Mouse (Mus musculus) forebrain, embryonic 12.5 days (tissue): Measurements from ENCODE around the gene Sox12. TPM values are rescaled to one million over a fixed set of nuclear protein-coding genes. Genes with fewer than 3 reads are reported as not detected.
"Not testable (repeated sequence)": the region's sequence is repeated elsewhere in the genome, so short reads cannot be mapped to it uniquely, and the experiment has no call there.

Experiments
- ATAC-seq: fragments of 200-750 bp; cut with Nextera tagmentation; 2 replicates; pipeline ENCODE4 v1.8.0; 2017; ENCODE audit warnings: moderate TSS enrichment; ENCODE audit not compliant: low FRiP score
- H3K27ac ChIP-seq: fragments of 300-500 bp; sonication (generic); 2 replicates; pipeline ENCODE4 v1.5.1; 2016; ENCODE audit warnings: mild to moderate bottlenecking
- H3K27me3 ChIP-seq: fragments of 300-500 bp; sonication (generic); 2 replicates; pipeline ENCODE4 v1.6.1; 2016; ENCODE audit warnings: mild to moderate bottlenecking
- H3K36me3 ChIP-seq: fragments of 300-500 bp; sonication (generic); replicated peaks from 2 replicates; pipeline ENCODE4 v1.6.1; 2016; ENCODE audit warnings: mild to moderate bottlenecking
- H3K4me1 ChIP-seq: fragments of 300-500 bp; sonication (generic); 2 replicates; pipeline ENCODE4 v1.6.1; 2016
- H3K4me2 ChIP-seq: fragments of 300-500 bp; sonication (generic); 2 replicates; pipeline ENCODE4 v1.6.1; 2016; ENCODE audit warnings: mild to moderate bottlenecking, moderate library complexity
- H3K4me3 ChIP-seq: fragments of 300-500 bp; sonication (generic); replicated peaks from 2 replicates; pipeline ENCODE4 v1.5.1; 2016; ENCODE audit warnings: mild to moderate bottlenecking
- H3K9ac ChIP-seq: fragments of 300-500 bp; sonication (generic); 2 replicates; pipeline ENCODE4 v1.6.1; 2016; ENCODE audit warnings: mild to moderate bottlenecking
- H3K9me3 ChIP-seq: fragments of 300-500 bp; sonication (generic); 2 replicates; pipeline ENCODE4 v1.6.1; 2016
- WGBS: fragments of 180-500 bp; shearing (Covaris S2); methylation state at CpG from one replicate; pipeline ENCODE4 v1.1.7; 2016; 5-methylcytosine and 5-hydroxymethylcytosine counted together
- polyA plus RNA-seq: library from polyadenylated mRNA; unstranded; fragments of >200 nt; fragmentation: Nextera tagmentation; extraction: Ambion mirVana; gene quantifications from 2 replicates; pipeline ENCODE4 v1.2.1, GENCODE M21; 2016

Sox12 gene
- 16.3 and 19.3 TPM in 2 replicates for polyA plus RNA-seq

- Histone ChIP-seq H3K36me3 (peaks cover 7% of the 10 kb centered on the region), H3K9me3 (no peaks in the 10 kb centered on the region), H3K27ac (peak within 1 kb of the TSS; percentile 99), H3K27me3 (no peaks in the 10 kb centered on the region), H3K4me1 (peaks cover 49% of the 10 kb centered on the region), H3K9ac (peak within 1 kb of the TSS; percentile 97), H3K4me3 (peak within 1 kb of the TSS; percentile 90), H3K4me2 (peak within 1 kb of the TSS; percentile 66)
- under 1% methylated on average over 60 of the region's 104 CpGs for WGBS
- ATAC-seq = peak; percentile 73
Measured at GRCm38 (mm10) chr2:152397680-152398435, at the start of gene Sox12. Sox12 (minus strand) TSS chr2:152398063.

- H3K4me3 ChIP-seq = no peak overlapping the region
- H3K9me3 ChIP-seq = no peaks in the 10 kb centered on the region
- 59% methylated on average over 5 of the region's 5 CpGs for WGBS
- no peak overlapping the region for H3K4me2 ChIP-seq
- H3K4me1 ChIP-seq = no peaks in the 10 kb centered on the region
- no peak overlapping the region for H3K27ac ChIP-seq
- ATAC-seq = no peak
- H3K27me3 ChIP-seq = no peaks in the 10 kb centered on the region
- no peaks in the 10 kb centered on the region for H3K36me3 ChIP-seq
- H3K9ac ChIP-seq = no peak overlapping the region
Measured at GRCm38 (mm10) chr2:152447461-152447860, 49.6 kb upstream of the Sox12 start.

- no peak overlapping the region for H3K4me3 ChIP-seq
- H3K9me3 ChIP-seq = no peaks in the 10 kb centered on the region
- no peak overlapping the region for H3K27ac ChIP-seq
- H3K4me1 ChIP-seq = no peaks in the 10 kb centered on the region
- no peak overlapping the region for H3K9ac ChIP-seq
- WGBS = 66% methylated on average over 2 of the region's 2 CpGs
- no peaks in the 10 kb centered on the region for H3K36me3 ChIP-seq
- H3K4me2 ChIP-seq = no peak overlapping the region
- ATAC-seq = no peak
- no peaks in the 10 kb centered on the region for H3K27me3 ChIP-seq
Measured at GRCm38 (mm10) chr2:152446642-152447041, 48.8 kb upstream of the Sox12 start.

- Histone ChIP-seq H3K9me3 (no peaks in the 10 kb centered on the region), H3K4me2 (no peak overlapping the region), H3K27ac (no peak overlapping the region), H3K27me3 (no peaks in the 10 kb centered on the region), H3K4me3 (no peak overlapping the region), H3K9ac (no peak overlapping the region), H3K36me3 (no peaks in the 10 kb centered on the region), H3K4me1 (no peaks in the 10 kb centered on the region)
- WGBS = 85% methylated on average over 8 of the region's 8 CpGs
- no peak for ATAC-seq
Measured at GRCm38 (mm10) chr2:152443281-152443680, 45.4 kb upstream of the Sox12 start.

GRCm38 (mm10) chr2:152442322-152442721 is 44.5 kb upstream of the Sox12 start:
- Histone ChIP-seq H3K36me3 (no peaks in the 10 kb centered on the region), H3K27ac (no peak overlapping the region), H3K4me3 (no peak overlapping the region), H3K4me2 (no peak overlapping the region), H3K9ac (no peak overlapping the region), H3K4me1 (peaks cover 1% of the 10 kb centered on the region), H3K9me3 (no peaks in the 10 kb centered on the region), H3K27me3 (no peaks in the 10 kb centered on the region)
- WGBS = 81% methylated on average over 4 of the region's 4 CpGs
- no peak for ATAC-seq

GRCm38 (mm10) chr2:152439833-152440232 is 42.0 kb upstream of the Sox12 start:
- peaks cover 10% of the 10 kb centered on the region for H3K4me1 ChIP-seq
- H3K4me2 ChIP-seq = no peak overlapping the region
- no peak for ATAC-seq
- no peaks in the 10 kb centered on the region for H3K36me3 ChIP-seq
- no peaks in the 10 kb centered on the region; the same call in 1 of the 2 replicates for H3K27me3 ChIP-seq
- H3K27ac ChIP-seq = no peak overlapping the region
- H3K4me3 ChIP-seq = no peak overlapping the region
- no peak overlapping the region for H3K9ac ChIP-seq
- H3K9me3 ChIP-seq = no peaks in the 10 kb centered on the region
- WGBS = 89% methylated on average over 2 of the region's 2 CpGs

GRCm38 (mm10) chr2:152438963-152439362 is 41.1 kb upstream of the Sox12 start:
- Histone ChIP-seq H3K4me2 (no peak overlapping the region), H3K27ac (no peak overlapping the region), H3K27me3 (no peaks in the 10 kb centered on the region; the same call in 1 of the 2 replicates), H3K4me3 (no peak overlapping the region), H3K9ac (no peak overlapping the region), H3K9me3 (no peaks in the 10 kb centered on the region), H3K4me1 (peaks cover 10% of the 10 kb centered on the region), H3K36me3 (no peaks in the 10 kb centered on the region)
- ATAC-seq = no peak
- WGBS = 46% methylated on average over 1 of the region's 1 CpGs

- Histone ChIP-seq H3K9me3 (no peaks in the 10 kb centered on the region), H3K27me3 (no peaks in the 10 kb centered on the region; the same call in 1 of the 2 replicates), H3K9ac (peak overlapping the region; percentile 57; the same call in 1 of the 2 replicates), H3K4me1 (peaks cover 10% of the 10 kb centered on the region), H3K4me2 (peak overlapping the region; percentile 61), H3K27ac (no peak overlapping the region), H3K4me3 (peak overlapping the region; percentile 30), H3K36me3 (no peaks in the 10 kb centered on the region)
- ATAC-seq = peak; percentile 86
- 4% methylated on average over 22 of the region's 23 CpGs for WGBS
Measured at GRCm38 (mm10) chr2:152436983-152437860, 39.4 kb upstream of the Sox12 start.

GRCm38 (mm10) chr2:152436405-152436901 is 38.6 kb upstream of the Sox12 start:
- peaks cover 10% of the 10 kb centered on the region for H3K4me1 ChIP-seq
- H3K4me3 ChIP-seq = no peak overlapping the region
- H3K4me2 ChIP-seq = no peak overlapping the region
- peak; percentile 44; the same call in 1 of the 2 replicates for ATAC-seq
- H3K36me3 ChIP-seq = no peaks in the 10 kb centered on the region
- H3K9ac ChIP-seq = no peak overlapping the region
- no peaks in the 10 kb centered on the region for H3K9me3 ChIP-seq
- H3K27ac ChIP-seq = peak overlapping the region; percentile 56; the same call in 1 of the 2 replicates
- 72% methylated on average over 7 of the region's 7 CpGs for WGBS
- no peaks in the 10 kb centered on the region; the same call in 1 of the 2 replicates for H3K27me3 ChIP-seq

GRCm38 (mm10) chr2:152428481-152428880 is 30.6 kb upstream of the Sox12 start:
- H3K9ac ChIP-seq, H3K27ac ChIP-seq, H3K9me3 ChIP-seq, H3K27me3 ChIP-seq, H3K4me2 ChIP-seq, H3K36me3 ChIP-seq, H3K4me3 ChIP-seq: not testable (repeated sequence)
- ATAC-seq = 0 out of 2 replicates have a peak, but pooled peaks have one; percentile 27
- H3K4me1 ChIP-seq = peaks cover 11% of the 10 kb centered on the region
- WGBS = 94% methylated on average over 2 of the region's 2 CpGs

GRCm38 (mm10) chr2:152427493-152427892 is 29.6 kb upstream of the Sox12 start:
- ATAC-seq = no peak
- Histone ChIP-seq H3K36me3 (no peaks in the 10 kb centered on the region), H3K9me3 (no peaks in the 10 kb centered on the region), H3K4me3 (no peak overlapping the region), H3K27ac (no peak overlapping the region), H3K4me1 (peaks cover 11% of the 10 kb centered on the region), H3K9ac (peak overlapping the region; percentile 3; the same call in 1 of the 2 replicates), H3K4me2 (peak overlapping the region; percentile 35), H3K27me3 (no peaks in the 10 kb centered on the region)
- 3% methylated on average over 12 of the region's 12 CpGs for WGBS

- no peak overlapping the region for H3K4me3 ChIP-seq
- ATAC-seq = no peak
- no peak overlapping the region for H3K9ac ChIP-seq
- no peaks in the 10 kb centered on the region; the same call in 1 of the 2 replicates for H3K36me3 ChIP-seq
- peak overlapping the region; percentile 96; the same call in 1 of the 2 replicates for H3K27ac ChIP-seq
- H3K27me3 ChIP-seq = no peaks in the 10 kb centered on the region
- H3K4me2 ChIP-seq = peak overlapping the region; percentile 87; the same call in 1 of the 2 replicates
- peaks cover 4% of the 10 kb centered on the region; the same call in 1 of the 2 replicates for H3K9me3 ChIP-seq
- WGBS = 94% methylated on average over 3 of the region's 3 CpGs
- peaks cover 27% of the 10 kb centered on the region for H3K4me1 ChIP-seq
Measured at GRCm38 (mm10) chr2:152415786-152416185, 17.9 kb upstream of the Sox12 start.
